Mouse (Mus musculus): Measurements from ENCODE around the gene Elf2.

GRCm38 (mm10) chr3:51387134-51387451 is 46.6 kb upstream of the Elf2 start:
- no peak for TF ChIP-seq POLR2A (IDR thresholded peaks at IDR 0.05; ENCODE audit: control insufficient read depth, low read depth, low read length)
- no peak for TF ChIP-seq CTCF (IDR thresholded peaks at IDR 0.05; ENCODE audit: control insufficient read depth, insufficient read depth, insufficient replicate concordance, low read depth, low read length)

Measured in testis, adult 2 months (tissue).